Mouse (Mus musculus) C2C12 (cell line): ENCODE results near the gene Ap3b1.

Experiments used
- CTCF ChIP-seq: IDR thresholded peaks from one replicate; pipeline ENCODE4 v1.5.1; 2011; ENCODE audit not compliant: control insufficient read depth, insufficient read depth, insufficient read length
- FOSL1 ChIP-seq: IDR thresholded peaks from one replicate; pipeline ENCODE4 v1.8.0; 2011; ENCODE audit warnings: mild to moderate bottlenecking, low read length; ENCODE audit not compliant: poor library complexity, insufficient read depth, severe bottlenecking
- MAX ChIP-seq: IDR thresholded peaks from one replicate; pipeline ENCODE4 v1.6.1; 2011; ENCODE audit warnings: mild to moderate bottlenecking, control low read depth
- MYOD1 ChIP-seq: IDR thresholded peaks from one replicate; pipeline ENCODE4 v1.6.1; 2011; ENCODE audit warnings: low read depth; ENCODE audit not compliant: control insufficient read depth, insufficient read length
- MYOG ChIP-seq: IDR thresholded peaks from one replicate; pipeline ENCODE4 v1.6.1; 2011; ENCODE audit not compliant: control insufficient read depth, insufficient read length; ENCODE audit errors: extremely low read depth
- USF1 ChIP-seq: IDR thresholded peaks from one replicate; pipeline ENCODE4 v1.6.1; 2011; ENCODE audit warnings: low read depth, mild to moderate bottlenecking, control low read depth, moderate library complexity

- TF ChIP-seq CTCF (no peak), MYOD1 (no peak), USF1 (no peak), MAX (no peak), FOSL1 (no peak), MYOG (no peak)
Observed at GRCm38 (mm10) chr13:94575607-94576398, 217.0 kb downstream of the Ap3b1 start.
